Mouse (Mus musculus) heart, embryonic 16.5 days (tissue): ENCODE measurements around the gene Cybb. TPM values are rescaled to one million over a fixed set of nuclear protein-coding genes. Genes with fewer than 3 reads are reported as not detected.

Source experiments
- polyA plus RNA-seq: library from polyadenylated mRNA; unstranded; fragments of >200 nt; fragmentation: Nextera tagmentation; extraction: Ambion mirVana; gene quantifications from 2 replicates; pipeline ENCODE4 v1.2.1, GENCODE M21; 2015

Cybb gene
- polyA plus RNA-seq, 1 experiment from 2014 or later = 2.3 TPM

Other genes with a start within 250 kb of the Cybb start
- gene Gm14862, start 230.9 kb downstream of the Cybb start, polyA plus RNA-seq = not detected in 2 replicates
- 3.0 and 3.2 TPM in 2 replicates for gene Xk, start 215.0 kb downstream of the Cybb start, polyA plus RNA-seq
- gene H2al1m, start 204.0 kb downstream of the Cybb start, polyA plus RNA-seq = not detected in 2 replicates
- not detected in 2 replicates for gene H2al1k, start 137.1 kb downstream of the Cybb start, polyA plus RNA-seq
- gene H2al1o, start 84.6 kb upstream of the Cybb start, polyA plus RNA-seq = not detected in 2 replicates
- gene Dynlt3, start 175.2 kb upstream of the Cybb start, polyA plus RNA-seq = 60.1 and 68.6 TPM in 2 replicates